Mouse (Mus musculus) hindlimb bud, embryonic 11.5 days (tissue): ENCODE measurements around the gene Csmd2.

Source experiments
- DNase-seq: peaks from one replicate; pipeline ENCODE4 v3.0.0-alpha.2; 2012; ENCODE audit warnings: low read depth, low spot score; ENCODE audit errors: extremely low spot score

Csmd2 gene

DNA sequence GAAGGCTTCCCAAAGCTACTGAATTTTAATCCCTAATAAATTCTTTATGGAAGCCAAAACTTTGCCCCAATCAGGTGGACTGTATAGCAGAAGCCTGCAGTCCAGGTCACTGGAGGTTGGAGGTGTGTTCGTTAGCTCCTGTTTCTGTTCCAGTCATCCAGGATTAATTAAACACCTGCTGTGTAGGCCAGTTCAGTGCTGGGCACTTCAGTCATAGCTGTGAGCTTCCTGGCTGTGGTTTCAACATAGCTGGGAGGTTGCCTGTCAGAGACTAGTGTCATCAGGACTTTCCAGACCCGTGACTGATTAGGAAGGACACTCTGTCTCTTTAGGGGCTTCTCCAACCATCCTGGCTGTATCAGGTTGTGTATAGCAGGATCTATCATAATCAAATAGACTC is 337.9 kb downstream of the Csmd2 start:
- DNase-seq = no peak

DNA sequence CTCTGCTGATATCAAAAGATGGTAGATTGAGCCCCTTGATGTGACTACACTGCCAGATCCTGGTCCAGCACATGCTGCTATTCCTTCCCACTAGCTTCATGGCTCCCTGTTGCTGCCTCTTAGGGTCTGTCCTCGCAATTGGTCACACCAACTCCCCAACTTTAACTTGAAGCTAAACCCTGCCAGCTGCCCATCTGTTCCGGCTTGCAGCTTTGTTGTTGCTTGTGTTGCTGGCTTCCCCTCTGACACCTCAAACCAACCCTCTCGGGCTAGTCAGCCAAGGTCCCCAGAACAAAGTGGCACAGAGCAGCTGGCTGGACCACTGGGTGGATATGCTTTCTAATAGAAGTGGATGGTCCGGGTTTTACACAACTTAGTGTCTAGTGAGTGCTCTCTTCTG is 339.1 kb downstream of the Csmd2 start:
- DNase-seq = no peak

- DNase-seq = no peak
These were observed 339.8 kb downstream of the Csmd2 start for GRCm38 (mm10) chr4:128327421-128327820.

DNA sequence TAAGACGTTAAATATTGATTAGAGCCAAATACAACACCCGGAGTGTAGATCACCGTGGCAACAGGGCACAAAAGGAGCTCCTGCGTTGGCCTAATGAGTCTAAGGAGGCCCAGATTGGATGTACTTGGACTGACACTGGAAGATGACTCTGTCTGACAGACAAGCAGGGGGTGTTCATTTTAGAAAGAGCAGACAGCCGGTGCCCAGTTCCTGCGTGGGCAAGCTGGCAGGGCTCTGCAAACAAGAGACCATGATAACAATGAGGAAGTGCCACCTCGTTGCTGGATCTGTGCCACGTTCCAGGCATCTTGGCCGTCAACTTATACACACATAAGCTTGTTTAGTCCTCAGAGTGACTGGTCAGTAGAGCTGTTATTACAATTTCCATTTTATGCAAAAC is 342.9 kb downstream of the Csmd2 start:
- DNase-seq = no peak

GRCm38 (mm10) chr4:128340457-128340856 is 352.8 kb downstream of the Csmd2 start:
- no peak for DNase-seq

- DNase-seq = no peak
These were observed 353.7 kb downstream of the Csmd2 start for GRCm38 (mm10) chr4:128341315-128341714.

DNA sequence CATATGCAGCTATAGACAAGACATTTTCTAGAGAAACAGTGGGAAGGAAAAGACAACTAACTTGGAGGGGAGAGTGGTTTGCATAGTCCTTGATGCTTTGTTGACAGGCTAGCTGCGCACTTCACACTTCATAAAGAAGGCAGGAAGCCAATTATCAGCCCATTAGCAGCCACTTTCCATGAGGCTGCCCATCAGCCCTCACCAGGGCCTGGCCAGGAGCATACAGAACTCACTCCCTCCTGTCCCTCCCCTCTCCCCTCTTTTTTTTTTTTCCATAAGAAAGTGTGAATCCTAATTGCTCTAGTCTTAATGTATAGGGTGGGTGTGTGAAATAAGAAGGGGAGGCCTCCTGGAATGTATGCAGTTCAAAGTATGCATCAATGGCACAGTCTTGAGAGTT is 354.6 kb downstream of the Csmd2 start:
- no peak for DNase-seq

DNA sequence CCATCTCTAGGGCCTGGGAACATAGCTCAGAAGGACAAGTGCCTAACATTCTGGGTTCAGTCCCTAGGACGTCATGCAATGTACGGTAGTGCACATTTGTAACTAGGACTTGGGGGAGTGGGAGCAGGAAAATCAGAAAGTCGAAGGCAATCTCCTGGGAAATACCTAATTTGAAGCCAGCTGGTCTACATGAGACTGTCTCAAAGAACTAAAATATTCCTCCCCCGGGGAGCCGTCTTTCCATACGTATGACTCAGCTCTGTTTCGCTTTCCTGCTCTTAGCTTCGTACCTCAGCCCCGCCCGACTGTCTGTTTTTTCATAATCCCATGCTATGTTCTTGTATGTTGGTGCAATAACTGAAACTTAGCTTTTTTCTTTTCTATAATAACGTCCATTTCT is 371.1 kb downstream of the Csmd2 start:
- DNase-seq = no peak

DNA sequence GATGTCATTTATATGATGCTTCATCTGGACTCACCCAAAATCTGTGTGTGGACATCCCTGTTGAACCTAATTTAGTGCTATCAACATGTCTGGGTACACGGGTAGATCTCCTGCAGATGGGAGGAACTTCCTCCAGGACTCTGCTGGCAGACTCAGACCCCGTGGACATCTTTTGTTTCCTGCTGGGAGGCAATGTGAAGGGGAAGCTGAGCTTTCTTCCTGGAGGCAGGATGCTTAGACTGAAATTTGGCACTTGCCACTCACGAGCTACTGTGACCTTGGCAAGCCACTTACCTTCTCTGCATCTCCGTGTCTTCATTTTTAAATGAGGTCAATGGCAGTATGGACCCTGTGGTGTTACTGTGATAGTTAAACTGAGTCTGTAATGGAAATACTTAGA is 378.2 kb downstream of the Csmd2 start:
- DNase-seq = no peak

DNA sequence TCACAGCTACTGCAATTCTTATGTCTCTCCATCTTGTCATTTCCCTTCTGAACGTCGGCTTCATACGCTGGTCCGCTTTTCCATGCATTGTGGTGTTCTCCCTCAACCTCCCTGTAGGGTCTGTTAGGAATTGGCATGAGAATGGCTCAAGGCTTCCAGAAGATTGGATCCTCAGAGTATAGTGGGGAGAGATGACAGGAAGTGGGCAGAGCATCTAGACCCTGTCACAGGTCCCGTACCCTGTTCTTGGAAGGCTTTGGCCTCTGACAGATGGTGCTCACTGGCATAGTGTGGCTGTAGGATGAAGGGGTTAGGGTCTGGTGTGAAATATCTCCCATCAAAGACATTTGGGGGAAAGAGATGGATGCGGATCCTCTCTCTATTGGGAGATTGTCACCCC is 380.4 kb downstream of the Csmd2 start:
- no peak for DNase-seq

GRCm38 (mm10) chr4:128371766-128372165 is 384.1 kb downstream of the Csmd2 start:
- no peak for DNase-seq

DNA sequence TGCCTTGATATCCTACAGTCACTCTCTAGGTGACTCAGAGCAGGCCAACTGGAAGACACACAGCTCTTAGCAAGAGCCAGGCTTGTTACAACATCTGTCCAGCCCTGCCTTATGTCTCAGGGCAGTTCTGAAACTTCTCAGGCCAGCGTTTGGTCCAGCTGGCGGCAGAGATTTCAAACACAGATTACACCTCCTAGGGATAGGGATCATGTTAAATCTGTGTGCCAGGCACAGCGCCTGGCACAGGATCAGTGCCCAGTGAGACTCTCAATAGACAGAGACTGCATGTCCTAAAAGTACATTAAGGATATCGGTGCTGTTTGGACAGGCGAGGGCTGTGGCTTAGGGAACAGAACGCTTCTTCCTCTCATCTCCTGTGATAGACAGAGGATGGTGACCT is 385.5 kb downstream of the Csmd2 start:
- no peak for DNase-seq

DNA sequence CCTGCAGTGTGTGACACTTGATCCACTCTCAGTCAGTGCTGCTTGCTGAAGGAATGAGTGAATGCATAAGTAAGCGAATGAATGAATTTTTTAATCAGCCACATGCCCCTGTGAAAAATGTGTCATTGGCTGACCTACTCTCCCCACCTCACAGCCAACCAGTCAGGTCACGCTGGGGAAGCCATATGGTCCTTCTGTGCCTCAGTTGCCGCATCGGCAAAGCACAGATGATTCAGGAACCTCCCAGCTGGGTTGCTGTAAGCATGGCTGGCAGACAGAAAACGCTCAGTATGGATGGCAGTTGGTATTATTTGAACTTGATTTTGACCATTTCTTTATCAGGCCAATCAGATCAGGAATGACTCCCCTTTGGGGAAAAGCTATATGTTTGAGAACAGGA is 386.4 kb downstream of the Csmd2 start:
- DNase-seq = no peak

GRCm38 (mm10) chr4:128378946-128379345 is 391.3 kb downstream of the Csmd2 start:
- no peak for DNase-seq

- no peak for DNase-seq
These were observed 393.7 kb downstream of the Csmd2 start for GRCm38 (mm10) chr4:128381331-128381730.

DNA sequence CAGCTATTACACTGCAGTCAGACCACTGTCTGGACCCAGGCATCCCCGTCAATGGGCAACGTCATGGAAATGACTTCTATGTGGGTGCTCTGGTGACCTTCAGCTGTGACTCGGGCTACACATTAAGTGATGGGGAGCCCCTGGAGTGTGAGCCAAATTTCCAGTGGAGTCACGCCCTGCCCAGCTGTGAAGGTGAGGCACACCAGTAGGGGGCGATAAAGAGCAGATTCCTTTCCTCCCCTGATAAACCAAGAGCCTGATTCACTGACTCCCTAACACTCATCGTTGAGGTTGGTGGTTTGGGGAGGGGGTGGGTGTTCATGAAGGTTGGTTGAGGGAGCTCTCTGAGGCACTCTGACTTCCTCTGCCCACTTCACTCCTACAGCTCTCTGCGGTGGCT is 396.1 kb downstream of the Csmd2 start:
- DNase-seq = no peak

- DNase-seq = no peak
These were observed 403.8 kb downstream of the Csmd2 start for GRCm38 (mm10) chr4:128391484-128391883.

DNA sequence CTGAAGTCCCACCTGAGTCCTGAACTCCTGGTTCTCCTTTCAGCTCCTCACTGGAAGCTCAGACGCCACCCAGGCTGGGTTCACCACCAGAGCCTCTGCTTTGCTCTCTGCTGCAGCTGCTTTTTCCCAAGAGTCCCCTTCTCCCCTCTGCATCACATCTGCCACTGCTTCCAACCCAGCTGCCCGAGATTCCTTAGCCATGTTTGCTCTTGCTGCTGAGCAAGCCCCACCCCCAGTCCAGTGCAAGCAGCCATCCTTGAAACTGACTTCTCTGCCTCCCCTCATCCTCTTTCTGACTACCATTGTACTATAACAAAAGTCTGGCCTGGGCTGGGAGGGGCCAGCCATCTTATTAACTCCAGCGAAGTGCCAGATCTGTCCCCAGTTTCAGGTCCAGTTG is 404.6 kb downstream of the Csmd2 start:
- DNase-seq = no peak

- DNase-seq = no peak
These were observed 406.2 kb downstream of the Csmd2 start for GRCm38 (mm10) chr4:128393864-128394263.

DNA sequence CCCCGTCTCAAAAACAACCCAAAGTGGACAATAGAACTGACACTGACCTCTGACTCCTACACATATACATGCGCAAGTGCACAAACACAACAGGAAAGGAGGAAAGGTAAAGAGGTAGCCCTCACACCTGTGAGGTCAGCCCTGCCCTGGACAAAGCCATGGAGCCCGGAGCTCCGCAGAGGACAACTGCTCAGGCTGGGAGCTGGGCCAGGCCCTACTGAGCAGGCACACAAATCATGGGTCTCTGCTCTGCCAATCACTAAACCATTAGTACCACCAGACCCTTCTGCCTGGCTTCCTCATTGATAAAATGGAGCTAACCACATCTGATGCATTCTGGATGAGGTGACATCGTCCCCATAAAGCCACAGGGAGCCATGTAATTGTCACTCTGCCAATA is 409.0 kb downstream of the Csmd2 start:
- DNase-seq = no peak

- no peak for DNase-seq
These were observed 410.1 kb downstream of the Csmd2 start for GRCm38 (mm10) chr4:128397804-128398203.

GRCm38 (mm10) chr4:128398948-128399347 is 411.3 kb downstream of the Csmd2 start:
- no peak for DNase-seq

- no peak for DNase-seq
These were observed 412.4 kb downstream of the Csmd2 start for GRCm38 (mm10) chr4:128400016-128400415.

DNA sequence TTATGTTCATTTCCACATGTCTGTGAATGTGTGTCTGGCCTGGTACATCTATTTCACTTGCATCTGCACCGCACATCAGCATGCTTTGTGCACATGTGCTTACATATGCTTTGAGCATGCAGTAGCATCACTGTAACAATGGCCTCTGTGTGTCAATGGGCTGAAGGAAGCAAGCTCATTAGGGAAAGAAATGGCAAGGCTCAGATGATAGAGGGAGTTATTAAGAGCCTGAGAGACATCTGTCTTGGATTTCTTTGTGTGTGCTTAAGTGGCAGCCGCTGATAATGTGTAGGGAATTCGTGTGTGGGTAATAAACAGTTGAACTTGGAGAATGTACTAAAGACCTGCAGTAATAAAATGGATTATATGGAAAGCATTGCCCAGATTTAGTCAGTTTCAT is 413.9 kb downstream of the Csmd2 start:
- no peak for DNase-seq
